Mouse (Mus musculus) spleen, adult 2 months (tissue): ENCODE results near the gene Gal3st3.

Experiments used
- CTCF ChIP-seq: fragments of 200-500 bp; IDR thresholded peaks from 2 replicates; pipeline ENCODE4 v1.5.1; 2011; ENCODE audit warnings: mild to moderate bottlenecking, inconsistent platforms; ENCODE audit not compliant: insufficient read depth, insufficient read length, insufficient replicate concordance; ENCODE audit errors: extremely low read depth
- POLR2A ChIP-seq: fragments of 200-500 bp; IDR thresholded peaks from 2 replicates; pipeline ENCODE4 v1.6.1; 2011; ENCODE audit warnings: low read depth, low read length, inconsistent platforms

DNA sequence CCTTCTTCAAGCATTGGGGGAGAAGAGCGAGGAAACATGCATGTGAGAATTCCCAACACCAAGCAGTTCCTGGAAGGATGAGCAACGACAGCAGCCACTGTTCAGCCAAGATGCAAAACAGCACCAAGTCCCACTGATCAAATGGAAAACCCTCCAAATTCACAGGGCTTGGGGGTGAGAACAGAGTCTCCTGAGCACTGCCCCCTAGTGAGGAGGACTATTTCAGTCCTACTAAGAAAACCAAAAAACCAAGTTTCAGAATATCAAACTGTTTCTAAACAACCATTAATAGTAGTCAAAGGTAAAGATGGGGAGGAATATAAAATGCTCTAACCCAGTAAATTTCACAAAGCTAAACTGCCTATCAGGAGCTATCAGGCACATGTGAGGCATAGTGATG is 21.6 kb upstream of the Gal3st3 start:
- no peak; the same call in 1 of the 2 replicates for TF ChIP-seq CTCF
- no peak for TF ChIP-seq POLR2A
